Mouse (Mus musculus): ENCODE measurements around the gene Ccser2. TPM values are rescaled to one million over a fixed set of nuclear protein-coding genes. Genes with fewer than 3 reads are reported as not detected.
A peak's percentile ranks its signal among the peaks of the same experiment; 100 is the strongest.

Gene Ccser2
- polyA plus RNA-seq, 1 experiment: 12.8 TPM

- Histone ChIP-seq H3K36me3 (ENCODE audit: control insufficient read depth, insufficient read depth, low read length) (peaks cover 25% of the 10 kb centered on the region), H3K4me3 (ENCODE audit: low read depth, low read length) (no peak overlapping the region), H3K27me3 (ENCODE audit: control insufficient read depth, insufficient read depth, low read length) (no peaks in the 10 kb centered on the region), H3K27ac (ENCODE audit: insufficient read depth, low read depth, low read length) (no peak overlapping the region), H3K4me1 (ENCODE audit: control insufficient read depth, insufficient read depth, insufficient read length, low read length) (peaks cover 2% of the 10 kb centered on the region; the same call in 1 of the 2 replicates)
- TF ChIP-seq POLR2A (IDR thresholded peaks at IDR 0.05; ENCODE audit: low read depth, low read length) (no peak), CTCF (IDR thresholded peaks at IDR 0.05; ENCODE audit: extremely low read depth, insufficient read length, insufficient replicate concordance, low read depth, low read length) (no peak)
- WGBS: 54% methylated on average over 1 of the region's 1 CpGs
Measured at GRCm38 (mm10) chr14:36904206-36904605, 64.4 kb downstream of the Ccser2 start.

- no peak for TF ChIP-seq POLR2A (IDR thresholded peaks at IDR 0.05; ENCODE audit: low read depth, low read length)
- TF ChIP-seq CTCF (IDR thresholded peaks at IDR 0.05; ENCODE audit: extremely low read depth, insufficient read length, insufficient replicate concordance, low read depth, low read length): no peak
- H3K4me1 ChIP-seq (ENCODE audit: control insufficient read depth, insufficient read depth, insufficient read length, low read length): peaks cover 2% of the 10 kb centered on the region; the same call in 1 of the 2 replicates
Measured at GRCm38 (mm10) chr14:36900883-36901282, 67.7 kb downstream of the Ccser2 start.

GRCm38 (mm10) chr14:36894701-36895100 lies 73.9 kb downstream of the Ccser2 start:
- WGBS: 89% methylated on average over 3 of the region's 3 CpGs
- peaks cover 21% of the 10 kb centered on the region for H3K36me3 ChIP-seq (ENCODE audit: control insufficient read depth, insufficient read depth, low read length)
- no peak overlapping the region for H3K4me3 ChIP-seq (ENCODE audit: low read depth, low read length)
- H3K27ac ChIP-seq (ENCODE audit: insufficient read depth, low read depth, low read length): no peak overlapping the region
- TF ChIP-seq CTCF (IDR thresholded peaks at IDR 0.05; ENCODE audit: extremely low read depth, insufficient read length, insufficient replicate concordance, low read depth, low read length) (no peak), POLR2A (IDR thresholded peaks at IDR 0.05; ENCODE audit: low read depth, low read length) (no peak)
- H3K27me3 ChIP-seq (ENCODE audit: control insufficient read depth, insufficient read depth, low read length): no peaks in the 10 kb centered on the region
- H3K4me1 ChIP-seq (ENCODE audit: control insufficient read depth, insufficient read depth, insufficient read length, low read length): peaks cover 2% of the 10 kb centered on the region; the same call in 1 of the 2 replicates

More at GRCm38 (mm10) chr14:36900883-36901282, 67.7 kb downstream of the Ccser2 start:
- Histone ChIP-seq H3K4me3 (ENCODE audit: low read depth, low read length) (no peak overlapping the region), H3K27ac (ENCODE audit: insufficient read depth, low read depth, low read length) (no peak overlapping the region), H3K27me3 (ENCODE audit: control insufficient read depth, insufficient read depth, low read length) (no peaks in the 10 kb centered on the region), H3K36me3 (ENCODE audit: control insufficient read depth, insufficient read depth, low read length) (peaks cover 24% of the 10 kb centered on the region)

GRCm38 (mm10) chr14:36892762-36893358 lies 75.7 kb downstream of the Ccser2 start:
- H3K36me3 ChIP-seq (ENCODE audit: control insufficient read depth, insufficient read depth, low read length): peaks cover 21% of the 10 kb centered on the region
- no peak overlapping the region for H3K4me3 ChIP-seq (ENCODE audit: low read depth, low read length)
- peaks cover 2% of the 10 kb centered on the region; the same call in 1 of the 2 replicates for H3K4me1 ChIP-seq (ENCODE audit: control insufficient read depth, insufficient read depth, insufficient read length, low read length)
- 72% methylated on average over 2 of the region's 2 CpGs for WGBS
- no peaks in the 10 kb centered on the region for H3K27me3 ChIP-seq (ENCODE audit: control insufficient read depth, insufficient read depth, low read length)
- H3K27ac ChIP-seq (ENCODE audit: insufficient read depth, low read depth, low read length): peak overlapping the region; percentile 49; the same call in 1 of the 2 replicates
- no peak for TF ChIP-seq POLR2A (IDR thresholded peaks at IDR 0.05; ENCODE audit: low read depth, low read length)
- no peak for TF ChIP-seq CTCF (IDR thresholded peaks at IDR 0.05; ENCODE audit: extremely low read depth, insufficient read length, insufficient replicate concordance, low read depth, low read length)

GRCm38 (mm10) chr14:36890130-36890529 lies 78.4 kb downstream of the Ccser2 start:
- Histone ChIP-seq H3K27ac (ENCODE audit: insufficient read depth, low read depth, low read length) (no peak overlapping the region), H3K27me3 (ENCODE audit: control insufficient read depth, insufficient read depth, low read length) (no peaks in the 10 kb centered on the region), H3K4me3 (ENCODE audit: low read depth, low read length) (no peak overlapping the region), H3K4me1 (ENCODE audit: control insufficient read depth, insufficient read depth, insufficient read length, low read length) (peaks cover 2% of the 10 kb centered on the region; the same call in 1 of the 2 replicates), H3K36me3 (ENCODE audit: control insufficient read depth, insufficient read depth, low read length) (peaks cover 11% of the 10 kb centered on the region)
- WGBS: 72% methylated on average over 7 of the region's 7 CpGs
- TF ChIP-seq CTCF (IDR thresholded peaks at IDR 0.05; ENCODE audit: extremely low read depth, insufficient read length, insufficient replicate concordance, low read depth, low read length) (no peak), POLR2A (IDR thresholded peaks at IDR 0.05; ENCODE audit: low read depth, low read length) (no peak)

GRCm38 (mm10) chr14:36885680-36886079 lies 82.9 kb downstream of the Ccser2 start:
- TF ChIP-seq POLR2A (IDR thresholded peaks at IDR 0.05; ENCODE audit: low read depth, low read length): no peak
- H3K4me1 ChIP-seq (ENCODE audit: control insufficient read depth, insufficient read depth, insufficient read length, low read length): no peaks in the 10 kb centered on the region
- no peaks in the 10 kb centered on the region for H3K27me3 ChIP-seq (ENCODE audit: control insufficient read depth, insufficient read depth, low read length)
- H3K36me3 ChIP-seq (ENCODE audit: control insufficient read depth, insufficient read depth, low read length): peaks cover 20% of the 10 kb centered on the region
- no peak overlapping the region for H3K4me3 ChIP-seq (ENCODE audit: low read depth, low read length)
- WGBS: 89% methylated on average over 5 of the region's 5 CpGs
- no peak overlapping the region for H3K27ac ChIP-seq (ENCODE audit: insufficient read depth, low read depth, low read length)

- Histone ChIP-seq H3K36me3 (ENCODE audit: control insufficient read depth, insufficient read depth, low read length) (peaks cover 18% of the 10 kb centered on the region), H3K4me1 (ENCODE audit: control insufficient read depth, insufficient read depth, insufficient read length, low read length) (no peaks in the 10 kb centered on the region), H3K27ac (ENCODE audit: insufficient read depth, low read depth, low read length) (no peak overlapping the region), H3K4me3 (ENCODE audit: low read depth, low read length) (no peak overlapping the region), H3K27me3 (ENCODE audit: control insufficient read depth, insufficient read depth, low read length) (no peaks in the 10 kb centered on the region)
- TF ChIP-seq POLR2A (IDR thresholded peaks at IDR 0.05; ENCODE audit: low read depth, low read length): no peak
- no peak for TF ChIP-seq CTCF (IDR thresholded peaks at IDR 0.05; ENCODE audit: extremely low read depth, insufficient read length, insufficient replicate concordance, low read depth, low read length)
- WGBS: 87% methylated on average over 1 of the region's 1 CpGs
Measured at GRCm38 (mm10) chr14:36885117-36885516, 83.5 kb downstream of the Ccser2 start.
